Mouse (Mus musculus) thymus, adult 2 months (tissue): ENCODE results near the gene Ccnl1. TPM values are rescaled to one million over a fixed set of nuclear protein-coding genes. Genes with fewer than 3 reads are reported as not detected.
A peak's percentile ranks its signal among the peaks of the same experiment; 100 is the strongest.

Experiments used
- DNase-seq: peaks from one replicate; pipeline ENCODE4 v3.0.0; 2021
- H3K27ac ChIP-seq: fragments of 200-500 bp; 2 replicates; pipeline ENCODE4 v1.5.1; 2012; ENCODE audit warnings: low read length, control low read depth; ENCODE audit not compliant: control insufficient read depth, insufficient read depth
- H3K27me3 ChIP-seq: fragments of 200-500 bp; 2 replicates; pipeline ENCODE4 v1.6.1; 2012; ENCODE audit warnings: mild to moderate bottlenecking, low read length, moderate library complexity, mixed read lengths; ENCODE audit not compliant: control insufficient read depth, insufficient read depth
- H3K36me3 ChIP-seq: fragments of 200-500 bp; 2 replicates; pipeline ENCODE4 v1.6.1; 2012; ENCODE audit warnings: mild to moderate bottlenecking, low read length, moderate library complexity; ENCODE audit not compliant: control insufficient read depth, insufficient read depth
- H3K4me1 ChIP-seq: fragments of 200-500 bp; replicated peaks from 2 replicates; pipeline ENCODE4 v1.6.1; 2012; ENCODE audit warnings: low read length; ENCODE audit not compliant: control insufficient read depth, insufficient read depth
- H3K4me3 ChIP-seq: fragments of 200-500 bp; 2 replicates; pipeline ENCODE4 v1.5.1; 2012; ENCODE audit warnings: mild to moderate bottlenecking, low read length, control low read depth, moderate library complexity; ENCODE audit not compliant: control insufficient read depth, insufficient read depth
- CTCF ChIP-seq: fragments of 200-500 bp; IDR thresholded peaks from 2 replicates; pipeline ENCODE4 v1.5.1; 2012; ENCODE audit warnings: mild to moderate bottlenecking, control low read depth, low read length, moderate library complexity, borderline replicate concordance; ENCODE audit not compliant: control insufficient read depth, poor library complexity, insufficient read depth; ENCODE audit errors: extremely low read depth
- POLR2A ChIP-seq: fragments of 200-500 bp; IDR thresholded peaks from 2 replicates; pipeline ENCODE4 v1.6.1; 2012; ENCODE audit warnings: mild to moderate bottlenecking, low read length, control low read depth, moderate library complexity; ENCODE audit not compliant: control insufficient read depth, poor library complexity, insufficient read depth; ENCODE audit errors: extremely low read depth
- WGBS: fragments of 180-500 bp; shearing (Covaris S2); methylation state at CpG from one replicate; pipeline ENCODE4 v1.1.7; 2018; 5-methylcytosine and 5-hydroxymethylcytosine counted together
- polyA plus RNA-seq: library from polyadenylated mRNA; depleted of rRNA; stranded (reverse); fragments of >200 nt; gene quantifications from 2 replicates; pipeline ENCODE4 v1.2.3, GENCODE M21; 2012

The Ccnl1 gene
- polyA plus RNA-seq, 1 experiment: 171 TPM

DNA sequence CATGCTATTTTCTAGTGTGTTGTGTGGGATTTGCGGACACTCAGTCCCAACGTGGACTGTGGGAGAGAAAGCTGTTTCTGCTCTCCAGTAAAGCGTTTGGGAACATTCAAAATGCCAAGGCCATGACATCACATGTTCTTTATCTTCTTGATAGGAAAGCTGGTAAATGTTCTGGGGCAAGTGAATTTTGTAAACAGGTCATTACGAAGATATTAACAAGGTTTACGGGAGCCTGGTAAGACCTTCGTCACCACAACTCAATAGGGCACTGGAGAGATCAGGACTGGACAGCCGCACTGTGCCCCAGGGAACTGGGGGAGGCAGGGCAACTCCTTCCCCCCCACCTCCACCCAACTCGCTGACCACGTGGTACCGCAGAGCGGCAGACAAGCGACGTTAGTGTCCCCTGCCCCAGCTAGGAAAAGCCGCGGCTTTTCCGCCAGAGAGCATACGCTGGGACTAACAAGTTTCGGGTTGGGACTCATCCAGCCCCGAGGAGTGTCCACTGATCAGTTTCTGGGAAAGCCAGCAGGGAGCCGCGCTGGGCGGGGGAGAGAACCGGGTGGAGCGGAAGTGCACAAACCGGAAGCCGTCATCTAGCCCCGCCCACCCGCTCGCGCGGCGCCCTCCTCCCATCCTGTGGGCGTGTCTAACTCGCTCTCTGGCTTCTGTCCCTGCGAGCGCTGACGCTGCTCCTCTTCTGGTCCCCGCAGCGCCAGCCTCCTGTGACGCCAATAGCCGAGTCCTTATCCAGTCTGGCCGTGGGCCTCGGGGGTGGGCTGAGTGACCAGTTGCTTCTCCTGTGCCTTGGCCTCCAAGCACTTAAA is 16.4 kb upstream of the Ccnl1 start:
- Histone ChIP-seq H3K36me3 (no peaks in the 10 kb centered on the region), H3K27me3 (no peaks in the 10 kb centered on the region), H3K4me1 (peaks cover 2% of the 10 kb centered on the region; the same call in 1 of the 2 replicates), H3K27ac (peak overlapping the region; percentile 49; the same call in 1 of the 2 replicates), H3K4me3 (peak overlapping the region; percentile 74)
- WGBS: 2% methylated on average over 43 of the region's 43 CpGs
- TF ChIP-seq CTCF (peak; percentile 52; the same call in 1 of the 2 replicates), POLR2A (peak; percentile 84)
- DNase-seq: peak; percentile 98

GRCm38 (mm10) chr3:65973501-65974231 is 15.6 kb upstream of the Ccnl1 start:
- H3K4me3 ChIP-seq: no peak overlapping the region
- no peaks in the 10 kb centered on the region for H3K36me3 ChIP-seq
- TF ChIP-seq POLR2A (no peak), CTCF (no peak)
- peaks cover 2% of the 10 kb centered on the region; the same call in 1 of the 2 replicates for H3K4me1 ChIP-seq
- 57% methylated on average over 8 of the region's 8 CpGs for WGBS
- no peak overlapping the region for H3K27ac ChIP-seq
- H3K27me3 ChIP-seq: no peaks in the 10 kb centered on the region
- no peak for DNase-seq

DNA sequence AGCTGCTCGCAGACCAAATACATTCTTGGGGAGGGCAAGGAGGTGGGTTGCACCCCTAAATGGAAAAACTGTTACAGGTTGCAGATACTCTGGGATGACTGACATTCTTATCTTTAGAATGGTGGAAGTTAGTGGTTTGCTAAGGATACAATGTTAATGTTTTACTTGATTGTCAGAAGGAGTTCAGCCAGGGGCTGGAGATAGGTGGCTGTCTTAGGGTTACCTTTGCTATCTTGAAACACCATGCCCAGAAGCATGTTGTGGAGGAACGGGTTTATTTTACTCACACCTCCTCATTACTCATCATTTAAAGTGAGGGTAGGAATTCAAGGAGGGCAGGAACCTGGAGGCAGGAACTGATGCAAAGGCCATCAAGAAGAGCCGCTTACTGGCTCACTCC is 11.1 kb upstream of the Ccnl1 start:
- H3K27ac ChIP-seq: no peak overlapping the region
- H3K4me1 ChIP-seq: peaks cover 2% of the 10 kb centered on the region; the same call in 1 of the 2 replicates
- WGBS: 99% methylated on average over 3 of the region's 3 CpGs
- no peaks in the 10 kb centered on the region for H3K27me3 ChIP-seq
- TF ChIP-seq POLR2A (no peak), CTCF (no peak)
- no peak overlapping the region for H3K4me3 ChIP-seq
- DNase-seq: no peak
- no peaks in the 10 kb centered on the region for H3K36me3 ChIP-seq

- H3K36me3 ChIP-seq: no peaks in the 10 kb centered on the region
- no peak for DNase-seq
- no peak overlapping the region for H3K27ac ChIP-seq
- H3K4me1 ChIP-seq: peaks cover 4% of the 10 kb centered on the region
- no peak overlapping the region for H3K4me3 ChIP-seq
- no peaks in the 10 kb centered on the region for H3K27me3 ChIP-seq
- WGBS: 100% methylated on average over 1 of the region's 1 CpGs
- TF ChIP-seq POLR2A (no peak), CTCF (no peak)
These were observed 8.3 kb upstream of the Ccnl1 start for GRCm38 (mm10) chr3:65966360-65966759.

GRCm38 (mm10) chr3:65962270-65962930 is 4.4 kb upstream of the Ccnl1 start:
- TF ChIP-seq CTCF (no peak), POLR2A (no peak)
- Histone ChIP-seq H3K36me3 (no peaks in the 10 kb centered on the region), H3K4me1 (peaks cover 7% of the 10 kb centered on the region), H3K4me3 (no peak overlapping the region), H3K27ac (peak overlapping the region; percentile 69; the same call in 1 of the 2 replicates), H3K27me3 (no peaks in the 10 kb centered on the region)
- 89% methylated on average over 4 of the region's 4 CpGs for WGBS
- no peak for DNase-seq

- Histone ChIP-seq H3K36me3 (peaks cover 12% of the 10 kb centered on the region), H3K4me1 (peaks cover 7% of the 10 kb centered on the region), H3K4me3 (no peak overlapping the region), H3K27me3 (no peaks in the 10 kb centered on the region), H3K27ac (no peak overlapping the region)
- 95% methylated on average over 5 of the region's 5 CpGs for WGBS
- DNase-seq: no peak
- TF ChIP-seq POLR2A (no peak), CTCF (no peak)
These were observed 2.4 kb upstream of the Ccnl1 start for GRCm38 (mm10) chr3:65960291-65960945.
